Mouse (Mus musculus) liver, postnatal 0 days (tissue): ENCODE measurements around the gene Cbx1. TPM values are rescaled to one million over a fixed set of nuclear protein-coding genes. Genes with fewer than 3 reads are reported as not detected.

Source experiments
- ATAC-seq: fragments of 200-750 bp; cut with Nextera tagmentation; 2 replicates; pipeline ENCODE4 v1.8.0; 2017; ENCODE audit warnings: mild to moderate bottlenecking, moderate library complexity
- DNase-seq: peaks from one replicate; pipeline ENCODE4 v3.0.0-alpha.2; 2016
- H3K27ac ChIP-seq: fragments of 300-500 bp; sonication (generic); 2 replicates; pipeline ENCODE4 v1.5.1; 2014; ENCODE audit warnings: antibody characterized with exemption, moderate library complexity, mild to moderate bottlenecking, low read depth
- H3K27me3 ChIP-seq: fragments of 300-500 bp; sonication (generic); 2 replicates; pipeline ENCODE4 v1.6.1; 2014; ENCODE audit warnings: low read length, control low read depth, mixed read lengths; ENCODE audit not compliant: insufficient read depth
- H3K36me3 ChIP-seq: fragments of 300-500 bp; sonication (generic); replicated peaks from 2 replicates; pipeline ENCODE4 v1.6.1; 2014; ENCODE audit warnings: mild to moderate bottlenecking, control low read depth, low read length, moderate library complexity, mixed read lengths; ENCODE audit not compliant: insufficient read depth
- H3K4me1 ChIP-seq: fragments of 300-500 bp; sonication (generic); 2 replicates; pipeline ENCODE4 v1.6.1; 2014; ENCODE audit warnings: antibody characterized with exemption, mild to moderate bottlenecking, control low read depth; ENCODE audit not compliant: insufficient read depth
- H3K4me2 ChIP-seq: fragments of 300-500 bp; sonication (generic); 2 replicates; pipeline ENCODE4 v1.6.1; 2014; ENCODE audit warnings: low read depth, mild to moderate bottlenecking, low read length, moderate library complexity, mixed read lengths
- H3K4me3 ChIP-seq: fragments of 300-500 bp; sonication (generic); 2 replicates; pipeline ENCODE4 v1.5.1; 2014; ENCODE audit warnings: low read depth, low read length
- H3K9ac ChIP-seq: fragments of 300-500 bp; sonication (generic); replicated peaks from 2 replicates; pipeline ENCODE4 v1.6.1; 2014; ENCODE audit warnings: mild to moderate bottlenecking, moderate library complexity
- H3K9me3 ChIP-seq: fragments of 300-500 bp; sonication (generic); 2 replicates; pipeline ENCODE4 v1.6.1; 2016; ENCODE audit warnings: mild to moderate bottlenecking, control low read depth, low read length, mixed read lengths
- CTCF ChIP-seq: sonication (generic); IDR thresholded peaks from 2 replicates; pipeline ENCODE4 v1.5.1; 2016; ENCODE audit warnings: antibody characterized with exemption, low read depth
- EP300 ChIP-seq: IDR thresholded peaks from 2 replicates; pipeline ENCODE4 v1.6.1; 2016; ENCODE audit warnings: antibody characterized with exemption, low read depth, mild to moderate bottlenecking
- WGBS: fragments of 180-500 bp; shearing (Covaris S2); extraction: QIAGEN DNeasy Blood & Tissue Kit; methylation state at CpG from one replicate; pipeline ENCODE4 v1.1.7; 2014; ENCODE audit not compliant: insufficient replicate concordance; 5-methylcytosine and 5-hydroxymethylcytosine counted together
- polyA plus RNA-seq: library from polyadenylated mRNA; unstranded; fragments of >200 nt; fragmentation: Nextera tagmentation; extraction: Ambion mirVana; gene quantifications from 2 replicates; pipeline ENCODE4 v1.2.1, GENCODE M21; 2015

Cbx1 gene
- polyA plus RNA-seq, 1 experiment from 2014 or later, result 24.9 TPM

DNA sequence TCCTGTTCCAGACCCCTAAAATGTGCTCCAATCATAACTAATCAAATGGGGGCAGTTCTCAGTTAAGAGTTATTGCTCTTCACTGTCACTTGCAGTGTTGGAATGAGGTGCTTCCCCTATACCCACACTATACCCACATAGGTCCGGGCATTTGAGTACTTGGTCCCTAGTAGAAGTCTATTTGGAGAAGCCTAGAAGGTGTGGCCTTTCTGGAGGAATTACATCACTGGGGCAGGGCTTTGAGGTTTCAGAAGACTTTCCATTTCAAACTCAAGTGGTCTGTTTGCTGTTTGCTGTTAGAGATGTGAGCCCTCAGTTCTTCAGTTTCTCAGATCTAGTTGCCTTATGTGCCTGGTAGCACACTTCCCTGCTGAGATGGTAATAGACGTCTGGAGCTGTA lies 44.0 kb downstream of the Cbx1 start:
- no peak overlapping the region for H3K4me2 ChIP-seq
- no peaks in the 10 kb centered on the region for H3K9me3 ChIP-seq
- TF ChIP-seq CTCF (no peak), EP300 (no peak)
- DNase-seq, result no peak
- H3K4me1 ChIP-seq, result peaks cover 10% of the 10 kb centered on the region
- no peak overlapping the region for H3K4me3 ChIP-seq
- H3K9ac ChIP-seq, result no peak overlapping the region
- H3K27me3 ChIP-seq, result no peaks in the 10 kb centered on the region
- no peaks in the 10 kb centered on the region for H3K36me3 ChIP-seq
- ATAC-seq, result no peak
- WGBS, result 68% methylated on average over 2 of the region's 2 CpGs
- H3K27ac ChIP-seq, result no peak overlapping the region

DNA sequence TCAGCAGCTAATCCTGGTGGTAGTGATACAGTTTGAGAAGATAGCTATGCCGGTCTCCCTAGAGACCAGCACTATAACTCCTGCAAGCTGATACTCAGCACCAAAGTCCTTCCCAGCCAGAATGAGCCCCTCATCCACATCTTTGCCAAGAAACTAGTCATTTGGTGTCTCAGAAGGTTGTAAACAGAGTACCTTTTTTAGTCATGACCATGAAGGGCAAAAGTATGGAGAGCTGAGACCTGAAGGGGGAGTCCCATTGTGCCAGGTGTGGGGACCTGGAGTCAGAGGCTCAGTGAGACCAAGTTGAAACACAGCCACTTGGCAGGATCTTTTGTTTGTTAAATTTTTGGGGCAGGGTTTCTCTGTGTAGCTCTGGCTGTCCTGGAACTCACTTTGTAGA lies 45.2 kb downstream of the Cbx1 start:
- no peak for TF ChIP-seq EP300
- no peak for TF ChIP-seq CTCF
- Histone ChIP-seq H3K4me3 (no peak overlapping the region), H3K27ac (no peak overlapping the region), H3K36me3 (no peaks in the 10 kb centered on the region), H3K4me2 (no peak overlapping the region), H3K9me3 (no peaks in the 10 kb centered on the region), H3K4me1 (peaks cover 8% of the 10 kb centered on the region), H3K27me3 (no peaks in the 10 kb centered on the region), H3K9ac (no peak overlapping the region)
- no peak for DNase-seq
- ATAC-seq, result no peak
- 90% methylated on average over 1 of the region's 1 CpGs for WGBS

DNA sequence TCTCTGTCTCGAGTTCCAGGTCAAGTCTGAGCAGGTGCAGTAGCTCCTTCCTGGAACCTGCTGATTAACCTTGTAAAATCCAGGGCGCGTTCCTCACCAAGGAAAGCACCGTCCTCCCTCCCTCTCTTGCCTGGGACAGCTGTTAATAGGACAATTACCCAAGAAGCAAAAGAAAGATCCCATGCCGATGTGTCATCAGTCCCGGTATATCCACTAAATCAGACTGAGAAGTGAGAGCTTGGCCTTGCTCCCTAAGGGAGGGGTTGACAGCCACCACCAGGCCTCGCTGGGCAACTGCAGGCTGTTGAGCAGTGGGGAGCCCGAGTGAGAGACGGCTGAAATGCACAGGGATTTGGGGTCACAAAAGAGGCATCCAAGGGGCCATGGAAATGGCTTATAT lies 48.4 kb downstream of the Cbx1 start:
- H3K4me1 ChIP-seq, result peaks cover 2% of the 10 kb centered on the region; the same call in 1 of the 2 replicates
- no peak overlapping the region for H3K4me2 ChIP-seq
- peak; percentile 41; the same call in 1 of the 2 replicates for ATAC-seq
- DNase-seq, result no peak
- H3K27ac ChIP-seq, result no peak overlapping the region
- H3K27me3 ChIP-seq, result no peaks in the 10 kb centered on the region
- no peak overlapping the region for H3K4me3 ChIP-seq
- no peaks in the 10 kb centered on the region for H3K36me3 ChIP-seq
- no peak overlapping the region for H3K9ac ChIP-seq
- 43% methylated on average over 9 of the region's 9 CpGs for WGBS
- TF ChIP-seq EP300 (no peak), CTCF (peak; percentile 63)
- H3K9me3 ChIP-seq, result no peaks in the 10 kb centered on the region

DNA sequence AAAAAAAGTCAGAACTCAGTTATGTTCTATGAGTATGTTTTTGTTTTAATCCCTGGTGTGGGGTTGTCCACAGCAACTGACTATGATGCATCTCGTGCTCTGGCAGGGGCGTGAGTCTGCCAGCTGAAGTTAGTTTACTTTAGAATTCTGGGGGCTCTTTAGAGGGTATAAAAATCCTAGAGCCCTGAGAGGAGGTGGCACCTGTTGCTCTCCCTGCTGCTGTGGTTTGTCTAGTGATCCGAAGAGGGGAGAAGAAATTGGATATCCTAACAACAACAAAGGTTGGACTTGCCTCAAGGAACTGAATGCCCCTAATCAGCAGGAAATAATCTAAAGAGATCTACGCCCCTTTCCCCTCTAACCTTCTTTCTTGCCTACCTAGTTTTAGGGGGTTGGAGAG lies 49.4 kb downstream of the Cbx1 start:
- no peaks in the 10 kb centered on the region for H3K27me3 ChIP-seq
- no peak overlapping the region for H3K4me2 ChIP-seq
- no peak overlapping the region for H3K9ac ChIP-seq
- no peak overlapping the region for H3K4me3 ChIP-seq
- DNase-seq, result no peak
- peaks cover 2% of the 10 kb centered on the region; the same call in 1 of the 2 replicates for H3K4me1 ChIP-seq
- no peaks in the 10 kb centered on the region for H3K9me3 ChIP-seq
- no peaks in the 10 kb centered on the region for H3K36me3 ChIP-seq
- ATAC-seq, result no peak
- no peak overlapping the region for H3K27ac ChIP-seq
- 70% methylated on average over 4 of the region's 4 CpGs for WGBS
- TF ChIP-seq CTCF (no peak), EP300 (no peak)

DNA sequence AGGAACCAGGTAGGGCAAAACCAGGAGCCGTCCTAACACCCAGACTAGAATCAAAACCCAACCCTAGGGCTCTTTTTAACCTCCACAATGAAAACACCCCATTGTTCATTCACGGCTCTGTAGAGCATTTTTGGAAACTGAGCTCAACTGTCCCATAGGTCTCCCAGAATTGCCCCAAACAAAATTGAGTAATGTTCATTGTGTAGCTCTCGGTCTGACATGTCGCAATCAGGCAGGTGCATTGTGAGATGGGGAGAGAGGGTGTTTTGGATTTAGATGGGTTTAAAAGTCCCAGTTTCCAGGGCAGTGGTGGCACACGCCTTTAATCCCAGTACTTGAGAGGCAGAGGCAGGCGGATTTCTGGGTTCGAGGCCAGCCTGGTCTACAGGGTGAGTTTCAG lies 50.5 kb downstream of the Cbx1 start:
- no peaks in the 10 kb centered on the region for H3K36me3 ChIP-seq
- no peak overlapping the region for H3K4me2 ChIP-seq
- no peak overlapping the region for H3K4me3 ChIP-seq
- no peaks in the 10 kb centered on the region for H3K27me3 ChIP-seq
- TF ChIP-seq CTCF (no peak), EP300 (no peak)
- DNase-seq (no peak), ATAC-seq (peak; percentile 62)
- H3K4me1 ChIP-seq, result peaks cover 2% of the 10 kb centered on the region; the same call in 1 of the 2 replicates
- no peaks in the 10 kb centered on the region for H3K9me3 ChIP-seq
- H3K27ac ChIP-seq, result no peak overlapping the region
- WGBS, result 56% methylated on average over 7 of the region's 7 CpGs
- no peak overlapping the region for H3K9ac ChIP-seq

DNA sequence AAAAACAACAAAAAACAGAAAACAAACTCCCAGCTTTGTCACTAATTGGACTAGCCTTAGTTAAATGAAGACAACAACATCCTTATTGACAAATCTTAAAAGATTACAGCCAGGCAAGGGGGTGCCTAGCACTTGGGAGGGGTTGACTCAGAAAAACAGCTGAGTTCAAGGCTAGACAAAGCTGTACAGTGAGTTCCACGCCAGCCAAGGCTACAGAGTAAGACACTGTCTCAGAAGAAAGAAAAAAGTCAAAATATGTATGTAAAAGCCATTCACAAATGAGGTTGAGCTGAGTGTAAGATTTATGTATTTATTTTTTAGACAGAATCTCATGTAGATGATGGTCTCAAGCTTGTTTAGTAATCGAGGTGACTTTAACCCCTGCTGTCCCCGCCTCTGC lies 51.0 kb downstream of the Cbx1 start:
- Histone ChIP-seq H3K9me3 (no peaks in the 10 kb centered on the region), H3K27ac (no peak overlapping the region), H3K4me2 (no peak overlapping the region), H3K36me3 (no peaks in the 10 kb centered on the region), H3K27me3 (no peaks in the 10 kb centered on the region), H3K4me1 (peaks cover 2% of the 10 kb centered on the region; the same call in 1 of the 2 replicates), H3K4me3 (no peak overlapping the region), H3K9ac (no peak overlapping the region)
- 49% methylated on average over 3 of the region's 3 CpGs for WGBS
- no peak for TF ChIP-seq EP300
- TF ChIP-seq CTCF, result no peak
- no peak for DNase-seq
- no peak for ATAC-seq

DNA sequence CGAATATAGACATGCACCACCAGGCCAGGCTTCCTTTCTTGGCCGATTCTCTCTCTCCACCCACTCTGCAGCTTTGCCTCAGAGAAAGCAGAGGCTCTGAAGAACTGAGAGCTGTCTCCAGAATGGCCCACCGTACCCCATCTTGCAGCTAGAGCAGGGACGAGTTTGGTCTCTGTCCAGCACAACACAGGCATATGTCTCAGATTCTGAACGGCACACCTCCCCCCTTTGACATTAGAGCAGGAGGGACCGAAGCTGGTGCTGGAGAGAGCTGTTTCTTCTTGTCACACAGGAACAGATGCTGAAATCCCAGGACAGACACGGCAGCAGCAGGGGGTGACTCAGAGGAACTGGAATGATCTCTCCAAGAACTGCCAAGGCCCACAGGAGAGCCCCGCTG lies 51.4 kb downstream of the Cbx1 start:
- H3K36me3 ChIP-seq, result no peaks in the 10 kb centered on the region
- no peaks in the 10 kb centered on the region for H3K9me3 ChIP-seq
- H3K4me1 ChIP-seq, result peaks cover 2% of the 10 kb centered on the region; the same call in 1 of the 2 replicates
- H3K27ac ChIP-seq, result no peak overlapping the region
- no peak for TF ChIP-seq CTCF
- no peak for TF ChIP-seq EP300
- H3K9ac ChIP-seq, result no peak overlapping the region
- WGBS, result 46% methylated on average over 8 of the region's 8 CpGs
- ATAC-seq, result no peak
- no peak for DNase-seq
- no peaks in the 10 kb centered on the region for H3K27me3 ChIP-seq
- H3K4me2 ChIP-seq, result no peak overlapping the region
- H3K4me3 ChIP-seq, result no peak overlapping the region
